Mouse (Mus musculus): ENCODE measurements at regions not wholly inside any gene's neighbourhood (a gene's known extent, or its start where the extent isn't known, plus 50 kb on each side); places are given as distances from the start of the nearest gene placed in this dataset.

DNA sequence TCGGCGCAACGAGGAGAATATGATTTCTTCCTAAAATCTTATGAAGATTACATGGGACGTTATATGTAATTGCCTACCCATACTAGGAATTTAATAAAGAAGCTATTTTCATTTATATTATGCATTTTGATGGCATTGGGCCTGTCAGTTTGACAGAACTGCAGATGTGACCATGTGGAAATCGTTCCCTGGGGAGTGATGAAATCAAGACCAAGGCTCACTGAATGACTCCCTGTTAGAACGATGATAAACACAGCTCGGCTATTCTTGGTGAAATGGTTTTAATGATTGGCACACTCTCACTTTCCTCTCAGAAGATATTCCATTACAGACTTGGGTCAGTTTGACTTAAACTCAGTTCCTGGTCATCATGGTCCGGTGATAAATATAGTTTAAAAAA lies 246.4 kb downstream of the Btg1 start:
- DNase-seq = no peak

DNA sequence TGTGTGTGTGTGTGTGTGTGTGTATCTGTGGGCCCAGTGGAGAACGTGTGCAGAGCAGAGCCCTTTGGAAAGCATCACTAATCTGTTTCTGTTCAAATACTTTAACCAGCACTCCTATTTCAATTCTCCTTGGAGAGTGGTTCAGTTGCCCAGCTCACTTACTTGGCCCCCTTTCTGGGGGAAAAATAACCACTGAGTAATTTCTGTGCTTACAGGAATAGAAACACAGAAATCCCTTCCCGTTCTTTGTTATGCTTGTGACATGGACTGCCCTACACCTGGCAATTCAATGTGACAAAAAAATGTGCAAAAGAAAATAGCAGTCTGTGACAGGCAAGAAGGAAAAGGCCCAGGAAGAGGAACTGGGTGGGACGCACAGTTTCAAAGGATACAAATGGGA lies 249.7 kb downstream of the Btg1 start:
- DNase-seq = no peak

DNA sequence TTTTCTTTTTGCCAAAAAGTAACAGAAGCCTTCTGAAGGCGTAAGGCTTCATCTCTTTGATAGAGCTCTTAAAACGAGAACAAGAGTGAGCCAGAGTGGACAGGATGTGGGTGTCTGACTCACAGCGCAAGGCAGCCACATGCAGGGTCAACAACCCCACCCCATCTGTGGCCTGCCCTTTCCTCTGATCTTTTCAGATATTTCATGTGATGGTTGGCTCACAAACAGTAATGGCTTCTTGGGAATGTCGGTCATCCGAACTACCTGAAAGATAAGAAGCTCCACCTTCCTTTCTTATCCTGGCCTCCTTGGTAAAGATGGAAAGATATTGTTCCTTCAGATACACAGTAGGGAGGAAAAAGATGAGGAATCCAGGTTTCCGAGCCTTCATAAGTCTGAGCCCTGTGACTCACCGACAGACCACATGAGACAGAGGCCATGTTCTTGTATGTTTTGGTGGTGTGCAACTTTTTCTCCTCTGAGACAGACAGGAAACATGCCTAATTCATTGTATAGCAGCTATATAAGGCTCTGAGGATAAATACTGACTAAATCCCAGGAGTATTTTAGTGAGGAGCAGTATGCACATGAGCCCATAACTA lies 254.9 kb downstream of the Btg1 start:
- no peak for DNase-seq

DNA sequence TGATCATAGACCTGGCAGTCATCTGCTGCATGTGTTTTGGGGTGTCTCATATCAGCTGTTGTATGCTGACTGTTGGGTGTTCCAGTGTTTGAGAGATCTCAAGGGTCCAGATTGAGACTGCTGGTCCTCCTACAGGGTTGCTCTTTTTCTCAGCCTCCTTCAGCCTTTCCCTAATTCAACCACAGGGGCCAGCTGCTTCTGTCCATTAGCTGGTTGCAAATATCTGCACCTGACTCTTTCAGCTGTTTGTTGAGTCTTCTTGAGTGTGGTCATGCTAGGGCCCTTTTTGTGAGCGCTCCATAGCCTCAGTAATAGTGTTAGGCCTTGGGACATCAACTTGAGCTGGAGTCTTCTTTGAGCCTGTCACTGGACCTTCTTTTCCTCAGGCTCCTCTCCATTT lies 257.8 kb downstream of the Btg1 start:
- DNase-seq = no peak

DNA sequence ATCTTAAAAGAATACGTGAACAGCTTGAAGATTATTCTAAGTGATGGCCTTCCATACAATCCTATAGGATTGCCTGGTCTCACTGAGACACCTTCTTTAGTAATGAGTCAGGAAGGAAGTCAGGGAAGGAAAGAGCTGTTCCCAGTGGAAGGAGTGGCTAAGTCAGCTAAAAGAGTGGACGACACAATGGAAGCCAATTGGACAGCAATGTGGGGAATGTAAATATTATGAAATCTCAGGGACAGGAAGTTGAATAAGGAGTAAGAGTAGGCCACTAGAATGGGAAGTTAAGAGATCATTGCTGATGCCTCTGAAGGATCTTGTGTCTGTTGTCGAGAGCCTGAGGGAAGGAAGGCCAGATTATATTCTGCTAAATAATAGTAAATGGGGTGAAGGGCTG lies 258.9 kb downstream of the Btg1 start:
- no peak for DNase-seq

DNA sequence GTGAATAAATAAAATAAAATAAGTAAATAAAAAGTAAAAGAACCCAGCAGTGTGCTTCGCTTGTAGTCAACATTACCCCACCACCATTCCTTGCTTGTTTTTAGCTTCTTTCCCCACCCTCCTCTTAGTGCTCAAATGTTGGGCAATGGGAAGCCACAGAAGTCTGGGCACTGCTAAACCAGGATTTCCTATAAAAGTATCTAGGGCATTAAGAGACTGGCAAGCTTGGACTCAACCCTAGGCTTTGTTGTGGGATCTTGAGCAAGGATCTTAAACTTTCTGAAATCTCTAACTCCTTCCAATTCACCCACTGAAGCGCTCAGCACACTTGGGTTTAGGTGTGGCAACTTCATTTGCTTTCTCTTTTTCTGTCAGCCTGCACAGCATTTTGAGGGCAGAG lies 262.6 kb downstream of the Btg1 start:
- DNase-seq = no peak

DNA sequence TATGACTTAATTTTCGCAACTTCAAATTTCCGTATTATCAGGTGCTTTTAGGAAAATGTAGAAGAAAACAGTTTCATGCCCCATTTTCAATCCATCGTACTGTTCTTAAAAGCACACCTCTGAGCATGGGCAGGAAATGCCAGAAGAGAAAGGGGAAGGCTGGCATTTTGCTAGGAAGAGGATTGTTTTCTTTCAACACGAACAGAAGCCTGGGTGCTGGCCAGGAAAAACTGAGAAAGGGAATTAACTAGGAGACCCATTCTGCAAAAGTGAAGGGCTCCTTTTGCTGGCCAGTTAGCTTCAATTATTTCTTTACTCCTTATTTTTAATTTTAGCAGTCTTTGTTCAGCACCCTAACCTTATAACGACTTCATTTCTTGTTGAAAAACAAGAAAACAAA lies 264.0 kb downstream of the Btg1 start:
- no peak for DNase-seq

DNA sequence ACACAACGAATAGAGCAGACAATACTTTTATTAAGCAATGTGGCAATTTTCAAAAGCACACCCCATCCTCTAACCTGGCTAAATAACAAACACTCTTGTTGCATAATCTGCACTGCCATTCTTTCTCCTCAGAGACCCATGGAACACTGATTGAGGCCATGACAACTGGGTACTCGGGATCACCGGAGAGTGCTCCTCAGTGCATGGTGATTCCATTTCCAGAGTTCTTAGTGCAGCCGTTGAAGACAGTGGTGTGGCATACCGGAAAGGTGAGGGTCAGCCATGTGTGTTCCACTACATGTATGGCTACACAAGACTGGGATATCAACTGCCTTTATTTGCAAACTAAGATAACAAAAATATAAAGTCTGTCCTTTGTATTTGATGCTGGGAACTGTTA lies 264.4 kb downstream of the Btg1 start:
- DNase-seq = no peak

DNA sequence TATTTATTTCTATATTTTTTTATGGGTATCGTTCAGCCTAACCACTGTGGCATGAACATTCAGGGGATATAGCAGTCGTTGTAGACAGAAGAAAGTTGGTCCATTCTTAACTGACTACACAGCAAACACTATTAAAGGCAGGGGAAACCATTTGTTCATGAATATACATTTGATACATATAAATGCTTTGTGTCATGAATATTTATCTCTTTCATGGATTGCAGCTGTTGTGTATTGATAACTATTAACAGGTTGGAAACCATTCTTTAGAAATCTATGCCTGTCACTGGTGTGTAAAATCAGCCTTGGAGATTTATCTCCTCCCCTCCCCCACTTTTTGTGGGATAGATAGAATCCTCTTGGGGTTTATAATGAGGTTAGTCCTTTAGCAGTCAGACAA lies 264.9 kb downstream of the Btg1 start:
- no peak for DNase-seq

DNA sequence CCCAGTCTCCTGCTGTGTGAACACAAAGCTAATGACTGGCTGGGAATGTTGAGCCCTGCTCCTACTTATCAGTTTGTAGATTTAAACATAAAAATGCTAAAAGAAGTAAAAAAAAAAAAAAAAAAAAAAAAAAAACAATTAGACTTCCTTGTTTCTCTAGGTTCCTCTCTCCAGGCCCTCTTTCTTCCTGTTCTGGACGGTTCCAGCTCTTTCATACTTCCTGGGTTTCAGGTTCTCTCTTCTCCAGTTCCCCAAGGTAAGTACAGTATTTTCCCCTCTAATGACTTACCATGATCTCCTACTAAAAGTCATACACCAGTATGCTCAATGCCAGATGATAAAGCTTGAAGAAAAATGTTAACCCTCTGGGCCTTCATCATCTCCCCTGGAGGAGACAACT lies 284.3 kb downstream of the Btg1 start:
- no peak for DNase-seq

DNA sequence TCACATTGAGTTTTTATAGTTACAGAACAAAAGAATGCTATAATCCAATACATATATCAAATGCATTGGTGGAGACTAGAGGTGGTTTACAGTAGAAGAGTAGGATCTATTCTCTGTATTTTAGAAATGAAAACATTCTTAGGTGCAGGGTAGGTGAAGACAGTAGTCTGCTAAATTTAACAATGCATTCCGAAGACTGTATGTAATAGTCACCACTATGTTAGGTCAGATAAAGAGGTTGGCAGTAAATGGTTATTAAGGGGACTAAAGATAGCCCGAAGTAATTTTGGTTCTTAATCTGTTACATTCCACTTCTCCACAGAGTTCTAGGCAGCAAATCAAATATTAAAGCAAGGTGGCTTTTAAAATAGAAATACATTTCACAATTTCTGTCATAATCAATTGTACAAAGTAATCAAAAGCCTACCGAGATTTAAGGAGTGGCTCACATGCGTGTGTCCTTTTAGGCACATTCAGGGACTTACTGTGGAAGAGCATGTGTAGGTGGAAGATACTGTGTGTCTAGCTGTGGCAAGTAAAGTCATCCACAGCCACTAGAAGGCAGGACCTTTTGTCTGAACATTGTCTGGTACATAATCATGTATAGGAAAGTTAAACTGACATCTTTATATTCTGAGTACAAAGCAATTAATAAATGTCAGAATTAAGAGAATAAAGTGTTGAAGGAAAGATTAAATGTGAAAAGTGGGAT lies 288.4 kb downstream of the Btg1 start:
- no peak for DNase-seq

DNA sequence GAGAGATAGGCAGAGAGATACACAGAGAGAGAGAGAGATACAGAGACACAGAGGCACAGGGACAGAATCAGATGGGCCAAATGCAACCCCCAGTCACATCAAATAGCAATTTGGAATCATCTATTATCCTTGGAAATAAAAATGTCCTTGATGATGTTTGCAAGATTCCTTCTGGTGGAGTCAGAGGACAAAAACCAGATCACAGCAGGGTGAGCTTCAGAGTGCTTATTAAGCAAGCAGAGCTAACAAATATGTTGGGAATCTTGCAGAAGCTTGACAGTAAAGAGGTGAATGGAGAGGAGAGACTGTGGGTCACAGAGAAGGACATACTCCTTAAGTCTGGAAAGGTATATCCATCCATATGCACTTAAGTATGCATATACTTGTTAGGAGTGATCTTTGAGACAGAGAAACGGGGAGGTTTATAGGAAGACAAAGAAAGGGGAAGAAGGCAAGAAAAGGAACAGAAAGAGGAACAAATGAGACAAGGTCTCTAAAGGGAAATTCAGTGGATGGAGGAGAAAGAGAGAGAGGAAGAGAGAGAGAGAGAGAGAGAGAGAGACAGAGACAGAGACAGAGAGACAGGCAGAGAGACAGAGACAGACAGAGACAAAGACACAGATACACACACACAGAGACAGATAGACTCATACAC lies 293.0 kb downstream of the Btg1 start:
- no peak for DNase-seq

DNA sequence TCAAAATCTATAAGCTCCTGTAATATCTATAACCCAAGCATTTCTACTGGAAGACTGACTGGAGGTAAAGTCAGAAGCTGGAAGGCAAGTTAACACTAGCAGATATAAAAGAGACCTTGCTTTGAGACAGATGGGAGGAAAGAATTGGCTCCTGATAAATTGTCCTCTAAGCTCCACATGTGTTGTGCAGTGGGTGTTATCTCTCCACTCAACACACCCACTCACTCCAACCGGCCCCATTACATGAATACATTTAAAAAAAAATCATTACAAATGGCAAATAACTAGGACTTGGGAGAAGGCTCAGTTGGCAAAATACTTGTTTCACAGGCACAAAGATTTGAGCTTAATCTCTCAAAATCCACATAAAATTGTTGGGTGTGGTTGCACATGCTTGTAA lies 304.4 kb downstream of the Btg1 start:
- DNase-seq = no peak

DNA sequence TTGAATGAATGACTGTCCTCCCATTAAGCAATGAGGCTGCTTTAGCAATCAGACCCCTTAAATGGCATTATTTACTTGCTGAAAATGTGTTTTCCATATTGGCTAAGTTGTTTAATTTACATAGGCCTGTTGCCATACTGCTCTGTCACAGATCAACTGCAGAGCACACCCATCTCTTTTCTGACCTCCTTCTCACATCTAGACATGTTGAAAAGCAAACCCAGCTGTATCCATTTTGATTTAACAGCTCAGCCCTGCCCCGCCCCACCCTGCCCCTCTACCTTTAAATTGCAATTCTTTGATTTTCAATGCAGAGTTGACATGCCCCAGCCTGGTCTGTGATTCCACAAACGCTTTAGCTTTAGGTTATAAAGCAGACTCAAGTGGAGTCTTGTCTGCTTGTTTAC lies 307.5 kb downstream of the Btg1 start:
- no peak for DNase-seq

DNA sequence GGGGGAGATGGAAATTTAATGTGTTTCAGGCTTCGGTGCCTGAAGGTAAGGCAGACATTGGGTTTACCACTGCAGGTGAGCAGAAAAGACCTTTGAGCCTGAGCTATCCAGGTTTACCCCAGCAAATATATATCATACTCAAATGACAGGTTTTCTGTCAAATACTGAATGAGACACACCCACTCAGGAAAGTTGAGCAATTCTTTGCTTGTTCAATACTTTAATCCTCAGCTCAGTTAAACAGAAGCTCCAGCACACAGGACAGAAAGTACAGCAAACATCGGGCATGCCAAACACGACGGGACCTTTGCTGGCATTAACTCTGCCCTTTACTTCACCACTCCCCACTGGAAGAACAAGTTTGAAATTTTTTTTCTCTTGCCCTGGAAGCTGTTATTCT lies 307.9 kb downstream of the Btg1 start:
- DNase-seq = no peak

DNA sequence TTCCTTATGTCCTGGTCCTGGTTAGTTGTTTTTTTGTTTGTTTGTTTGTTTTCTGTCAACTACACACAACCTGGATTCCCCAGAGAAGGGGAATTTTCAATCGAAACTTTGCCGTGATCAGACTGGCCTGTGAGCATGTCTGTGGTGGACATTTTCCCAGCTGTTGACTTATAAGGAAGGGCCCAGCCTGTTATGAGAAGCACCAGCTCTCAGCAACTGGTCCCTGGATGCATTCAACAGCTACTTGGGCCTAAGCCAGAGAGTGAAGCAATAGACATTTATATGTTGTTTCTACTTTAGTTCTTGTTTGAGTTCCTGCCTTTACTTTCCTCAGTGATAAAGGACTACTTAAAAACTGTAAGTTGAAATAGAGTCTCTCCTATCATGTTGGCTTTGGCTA lies 309.0 kb downstream of the Btg1 start:
- DNase-seq = no peak

DNA sequence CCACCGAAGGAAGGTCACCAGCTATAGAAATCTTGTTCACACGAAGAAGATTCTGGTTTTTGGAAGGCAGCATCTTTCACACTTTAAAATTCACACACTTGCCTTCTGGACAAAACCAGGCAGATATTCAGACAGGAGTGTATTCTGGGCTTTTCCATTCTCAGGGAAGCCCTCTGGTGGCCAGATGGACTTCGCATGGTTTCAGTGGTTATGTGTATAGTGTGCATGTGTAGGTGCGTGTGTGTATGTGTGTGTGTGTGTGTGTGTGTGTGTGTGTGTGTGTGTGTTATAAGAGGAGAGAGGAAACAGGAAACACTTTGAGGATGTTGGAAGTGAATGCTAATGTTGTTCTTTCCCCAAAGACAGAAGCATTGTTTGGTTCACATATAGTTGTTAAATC lies 317.9 kb downstream of the Btg1 start:
- DNase-seq = peak; percentile 17

DNA sequence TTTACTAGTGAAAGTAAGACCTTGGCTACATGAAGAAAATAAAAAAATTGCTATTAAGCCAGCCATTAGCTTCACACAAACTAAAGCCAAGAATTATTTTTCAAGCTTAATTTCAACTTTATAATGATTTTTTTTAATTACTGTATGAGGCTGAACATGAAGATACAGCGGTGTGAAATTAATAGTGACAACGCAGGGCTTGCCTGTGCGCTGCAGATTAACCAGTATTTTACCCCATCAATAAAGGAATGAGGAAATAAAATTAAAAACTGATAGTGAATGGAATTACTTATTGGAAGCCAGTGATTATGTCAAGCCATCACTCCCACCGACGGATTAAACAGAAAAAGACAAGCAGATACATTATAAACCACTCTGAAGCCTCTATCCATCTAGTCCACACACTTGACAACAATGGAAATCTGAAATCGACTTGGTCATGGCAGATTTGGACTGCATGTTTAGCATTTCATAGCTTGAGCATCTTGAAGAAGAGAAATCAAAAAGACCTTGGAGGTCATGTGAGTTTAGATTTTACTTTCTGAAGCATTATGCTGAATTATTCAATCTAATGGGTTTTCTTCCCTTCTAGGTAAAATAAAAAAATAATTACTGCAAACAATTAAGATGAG lies 324.2 kb downstream of the Btg1 start:
- DNase-seq = no peak

DNA sequence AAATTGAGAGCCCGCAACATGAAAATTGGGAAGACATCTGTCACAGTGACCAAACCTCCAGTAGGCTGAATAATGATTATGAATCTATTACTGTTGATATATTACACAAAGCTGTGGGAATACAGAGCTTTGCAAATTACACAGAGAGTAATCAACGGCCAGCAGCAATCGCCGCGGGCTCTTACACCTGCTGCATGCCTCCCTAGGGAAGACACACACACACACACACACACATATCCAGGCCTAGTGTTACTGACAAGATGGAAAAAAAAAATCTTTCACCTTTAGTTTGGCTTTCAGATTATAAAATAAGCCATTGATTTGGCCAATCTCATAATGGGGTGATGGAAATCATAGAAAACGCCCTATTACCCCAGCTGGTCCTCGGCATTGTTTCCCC lies 327.4 kb downstream of the Btg1 start:
- DNase-seq = no peak

DNA sequence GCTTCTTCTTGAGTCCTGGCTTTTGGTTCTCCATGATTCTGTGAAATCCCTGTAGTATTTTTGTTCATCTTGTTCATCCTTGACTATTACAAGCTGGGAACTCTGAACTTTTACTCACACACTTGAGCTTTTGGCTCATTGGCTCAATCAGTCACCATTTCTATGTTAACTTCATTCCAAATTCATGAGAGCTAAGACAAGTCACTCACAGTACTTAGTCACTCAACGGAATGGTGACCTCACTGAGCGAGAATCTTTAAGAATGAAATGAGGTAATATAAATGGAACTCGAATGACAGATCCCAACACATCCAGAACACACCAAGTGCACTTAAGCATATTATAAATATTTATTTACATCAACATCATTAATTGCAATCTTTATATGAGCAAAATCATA lies 331.2 kb downstream of the Btg1 start:
- DNase-seq = no peak

DNA sequence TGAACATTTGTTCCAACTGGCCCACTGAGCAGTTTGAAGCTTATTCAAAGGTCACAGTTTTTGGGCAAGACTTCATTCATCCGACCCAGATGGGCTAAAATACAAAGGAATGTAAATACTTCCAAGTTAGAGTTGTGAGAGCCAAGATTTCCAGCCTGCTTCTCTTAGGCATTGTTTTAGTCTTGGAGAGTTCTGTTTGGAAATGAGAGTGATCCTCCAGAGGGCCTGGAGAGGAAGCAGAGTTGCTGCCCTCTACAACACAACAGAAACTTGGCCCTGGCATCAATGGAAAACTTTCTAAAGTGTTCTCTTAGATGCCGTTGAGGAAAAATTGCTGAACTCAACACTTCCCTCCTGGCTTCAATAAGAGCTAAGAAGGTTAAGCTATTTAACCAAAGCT lies 332.1 kb downstream of the Btg1 start:
- DNase-seq = no peak

DNA sequence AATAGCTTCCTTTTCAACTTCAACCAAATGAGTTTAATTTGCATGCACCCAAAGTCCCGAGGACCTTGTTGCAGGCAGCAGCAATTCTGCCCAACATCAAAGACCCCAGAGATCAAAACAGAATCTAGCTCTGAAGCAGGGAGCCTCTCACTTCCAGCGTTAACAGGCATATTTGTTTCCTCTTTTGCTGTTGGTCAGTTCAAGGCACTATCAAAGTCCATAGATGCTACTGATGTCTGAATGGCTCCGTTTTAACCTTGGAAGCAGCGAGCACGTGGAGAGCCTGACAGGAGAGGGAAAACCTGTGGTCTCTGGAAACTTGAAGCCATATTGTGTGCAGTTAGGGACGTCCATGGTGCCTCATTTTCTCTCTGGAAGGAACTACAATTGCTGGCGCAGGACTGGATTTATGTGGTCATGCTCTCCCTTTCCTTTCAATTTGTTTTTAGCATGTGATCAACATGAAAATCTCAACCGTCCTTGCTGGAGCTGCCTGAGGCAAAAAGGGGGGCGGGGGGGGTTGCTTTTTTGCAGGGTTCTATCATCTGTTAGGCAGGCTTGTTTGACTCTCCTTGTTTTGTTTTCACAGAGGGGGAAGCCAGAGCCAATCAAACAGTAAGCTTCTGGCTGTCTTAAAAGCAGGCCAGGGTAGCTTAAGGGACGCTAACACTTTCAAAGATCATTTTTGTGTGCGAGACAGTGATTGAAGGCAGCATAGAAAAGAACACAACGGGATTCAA lies 338.4 kb downstream of the Btg1 start:
- DNase-seq = no peak

DNA sequence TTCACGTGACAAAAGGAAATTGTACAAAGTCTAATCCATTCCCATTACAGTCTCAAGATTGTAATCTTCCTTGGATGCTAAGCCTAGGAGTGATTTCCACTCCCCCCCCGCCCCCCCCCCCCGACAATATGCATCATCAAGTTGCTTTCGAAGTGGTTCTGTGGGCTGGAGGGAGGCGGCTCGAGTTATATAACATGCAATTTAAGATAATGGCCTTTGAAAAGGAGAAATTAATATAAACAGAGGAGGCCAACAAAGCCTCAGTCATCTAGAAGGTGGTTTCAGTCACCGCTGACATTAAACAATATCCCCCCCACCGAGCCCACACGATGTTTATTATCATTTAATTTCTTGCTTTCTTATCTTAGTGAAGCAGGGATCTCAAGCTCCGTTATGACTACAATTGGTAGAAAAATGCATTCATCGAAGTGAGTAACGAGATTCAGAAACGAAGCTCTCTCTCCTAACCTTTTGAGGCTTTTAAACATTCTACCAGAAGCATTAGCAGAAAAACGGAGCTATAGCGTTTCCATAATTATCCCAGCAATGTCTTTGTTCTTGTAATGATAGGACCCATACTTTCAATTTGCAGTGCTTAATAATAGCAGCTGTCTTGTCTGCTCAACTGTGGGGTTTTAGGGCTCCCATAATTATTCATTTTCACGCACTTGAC lies 339.1 kb downstream of the Btg1 start:
- no peak for DNase-seq

Data from liver (tissue).